Mouse (Mus musculus): ENCODE measurements around the gene Gm28870. TPM values are rescaled to one million over a fixed set of nuclear protein-coding genes. Genes with fewer than 3 reads are reported as not detected.
"Not testable (repeated sequence)": the region's sequence is repeated elsewhere in the genome, so short reads cannot be mapped to it uniquely, and the experiment has no call there.

Gene Gm28870
- polyA plus RNA-seq (2015; fragmentation: Nextera tagmentation; extraction: Ambion mirVana) = not detected in 2 replicates

DNA sequence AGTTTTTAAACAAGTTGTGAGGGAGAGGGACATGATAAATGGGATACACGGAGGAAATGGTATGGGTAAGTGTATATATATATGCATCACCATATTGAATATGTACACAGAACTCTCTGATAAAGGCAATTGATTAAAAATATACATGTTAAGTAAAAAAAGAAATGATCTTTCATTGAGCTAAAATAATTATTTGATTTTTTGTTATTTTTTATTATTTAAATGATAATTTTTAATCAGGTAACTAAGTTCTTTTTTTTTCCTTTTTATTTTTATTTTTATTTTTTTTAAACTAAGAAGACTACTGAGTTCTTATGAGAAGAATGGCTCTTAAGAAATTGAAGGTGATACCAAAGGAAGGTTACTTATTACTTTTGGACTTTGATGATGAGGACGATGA lies at the start of gene Gm28870:
Gene Gm28870 (plus strand): TSS at position 301 of the 400 bp plus-strand sequence.
- H3K27ac ChIP-seq (replicated peaks); H3K36me3 ChIP-seq; H3K4me2 ChIP-seq; H3K4me3 ChIP-seq; H3K27me3 ChIP-seq; ATAC-seq (ENCODE audit: low read depth); H3K4me1 ChIP-seq (replicated peaks); H3K9ac ChIP-seq; H3K9me3 ChIP-seq: not testable (repeated sequence)
- WGBS = no CpG with 5 or more reads among the region's 2 CpGs
